Mouse (Mus musculus): ENCODE results near the gene Nufip1.

Gene Nufip1

DNA sequence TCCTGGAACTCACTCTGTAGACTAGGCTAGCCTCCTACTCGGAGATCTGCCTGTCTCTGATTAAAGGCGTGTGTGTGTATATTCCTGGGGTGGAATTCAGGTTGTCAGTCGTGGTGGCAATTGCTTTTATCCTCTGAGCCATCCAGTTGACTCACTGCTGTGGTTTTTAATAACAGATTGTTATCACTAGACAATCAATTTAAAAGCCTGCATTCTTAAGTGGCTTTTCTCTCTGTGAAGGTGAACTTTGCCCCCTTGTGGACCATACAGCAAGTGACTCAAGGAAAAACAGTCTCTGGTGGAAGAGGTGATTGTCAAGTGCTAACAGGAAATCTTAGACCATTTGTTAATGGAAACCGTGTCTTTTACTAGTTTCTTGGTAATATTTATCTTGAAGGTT lies 8.3 kb downstream of the Nufip1 start:
- no peak for TF ChIP-seq GATA4 (IDR thresholded peaks at IDR 0.05; ENCODE audit: insufficient replicate concordance, low read length)

DNA sequence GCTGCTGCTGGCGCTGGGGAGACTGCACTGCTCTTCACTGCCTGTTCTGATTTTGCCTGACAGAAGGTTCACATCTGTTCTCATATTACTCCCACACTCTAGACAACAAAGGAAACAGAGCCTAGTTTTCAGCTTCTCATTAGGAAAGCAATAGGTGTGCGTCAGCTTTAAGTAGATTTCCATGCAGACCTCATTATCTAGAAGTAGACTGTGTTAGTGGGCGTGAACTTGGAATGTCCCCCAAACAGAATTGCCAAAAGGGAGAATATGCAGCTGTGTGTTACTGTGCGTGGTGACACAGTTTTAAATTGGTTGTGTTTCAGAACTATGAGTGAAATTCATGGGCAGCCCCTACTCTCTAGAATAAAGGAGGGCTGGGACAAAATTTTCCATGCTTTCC lies 9.8 kb downstream of the Nufip1 start:
- no peak for TF ChIP-seq GATA4 (IDR thresholded peaks at IDR 0.05; ENCODE audit: insufficient replicate concordance, low read length)

DNA sequence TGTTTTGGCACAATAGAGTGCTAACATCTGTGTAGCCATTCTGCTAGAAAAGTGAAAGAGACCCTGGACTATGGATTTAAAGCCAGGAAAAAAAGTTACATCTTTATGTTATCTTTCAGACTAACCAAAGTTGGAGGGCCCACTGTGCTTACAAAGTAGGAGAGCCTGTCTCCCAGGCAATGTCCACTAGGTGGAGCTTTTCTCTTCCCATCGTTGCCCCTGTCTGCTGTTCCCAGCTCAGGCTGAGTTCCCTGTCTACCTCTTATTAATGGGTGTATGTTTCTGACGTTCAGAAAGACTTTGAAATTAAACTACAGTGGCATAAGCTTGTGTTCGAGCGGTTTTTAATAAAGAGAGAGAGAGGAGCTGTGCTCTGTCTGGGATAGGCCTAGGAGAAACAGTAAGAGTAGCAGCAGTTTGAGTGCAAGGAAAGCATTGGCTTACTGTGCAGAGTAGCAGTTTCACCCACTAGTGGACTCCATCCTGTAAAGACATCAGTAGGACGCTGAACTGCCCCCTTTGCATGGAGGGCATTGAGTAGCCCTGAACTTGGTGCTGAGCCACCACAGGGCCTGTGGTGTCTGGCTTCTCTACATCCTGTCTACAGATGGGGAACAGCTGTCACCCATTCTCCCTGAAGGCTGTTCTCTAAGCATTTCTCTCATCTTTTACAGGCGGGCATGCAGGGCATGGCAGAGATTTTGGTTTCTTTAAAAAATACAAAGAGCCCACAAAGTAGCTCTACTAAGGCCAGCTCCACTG lies 11.4 kb downstream of the Nufip1 start:
- no peak for TF ChIP-seq GATA4 (IDR thresholded peaks at IDR 0.05; ENCODE audit: insufficient replicate concordance, low read length)

DNA sequence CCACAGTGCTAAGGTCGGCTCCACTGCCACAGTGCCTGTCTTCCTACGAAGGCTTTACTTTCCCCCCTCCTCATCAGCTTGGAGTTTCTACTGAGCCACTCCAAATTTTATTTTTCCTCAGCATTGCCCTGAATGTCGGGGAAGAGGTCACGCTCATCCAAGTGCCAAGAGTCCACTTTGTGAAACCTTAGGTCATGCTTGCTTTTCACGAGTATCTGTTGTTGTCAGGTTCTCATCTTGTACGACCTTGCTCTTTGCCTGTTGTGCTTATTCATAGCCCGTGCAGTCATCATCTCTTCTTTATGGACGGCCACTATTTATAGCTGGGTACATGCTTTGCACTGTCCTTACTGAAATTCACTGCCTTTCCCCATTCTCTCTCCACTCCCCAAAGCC lies 12.0 kb downstream of the Nufip1 start:
- TF ChIP-seq GATA4 (IDR thresholded peaks at IDR 0.05; ENCODE audit: insufficient replicate concordance, low read length) = no peak

DNA sequence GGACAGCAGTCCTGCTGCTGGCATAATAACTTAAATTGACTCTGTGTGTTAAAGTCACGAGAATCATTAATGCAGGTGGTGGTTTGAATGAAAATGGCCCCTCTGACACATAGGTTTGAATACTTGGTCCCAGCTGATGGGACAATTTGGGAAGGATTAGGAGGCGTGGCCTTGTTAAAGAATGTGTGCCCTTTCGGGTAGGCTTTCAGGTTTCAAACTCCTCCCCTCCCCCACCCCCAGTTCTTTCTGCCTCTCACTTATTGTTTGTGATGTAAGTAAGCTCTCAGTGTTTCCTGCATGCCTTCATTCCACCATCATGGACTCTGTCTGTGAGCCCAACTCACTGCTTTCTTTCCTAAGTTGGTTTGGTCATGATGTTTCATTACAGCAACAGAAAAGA lies 16.6 kb downstream of the Nufip1 start:
- TF ChIP-seq GATA4 (IDR thresholded peaks at IDR 0.05; ENCODE audit: insufficient replicate concordance, low read length) = no peak

DNA sequence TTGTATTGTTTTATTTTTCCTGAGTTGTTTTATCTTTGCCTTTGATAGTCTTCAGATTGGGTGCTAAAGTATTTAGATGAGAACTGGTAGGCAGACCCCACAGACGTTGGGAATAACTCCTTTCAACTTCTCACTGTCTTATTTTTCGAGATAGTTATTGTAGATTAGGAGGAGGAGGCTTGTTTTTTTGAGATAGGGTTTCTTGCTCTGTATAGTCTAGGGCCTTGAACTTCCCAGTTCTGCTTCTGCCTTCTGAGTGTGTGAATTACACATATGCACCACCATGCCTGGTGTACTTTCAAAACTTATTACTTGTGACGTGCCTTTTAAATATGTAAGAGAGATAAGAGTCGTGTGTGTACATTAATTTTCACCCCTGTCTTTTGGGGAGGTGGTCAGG lies 17.5 kb downstream of the Nufip1 start:
- TF ChIP-seq GATA4 (IDR thresholded peaks at IDR 0.05; ENCODE audit: insufficient replicate concordance, low read length) = no peak

DNA sequence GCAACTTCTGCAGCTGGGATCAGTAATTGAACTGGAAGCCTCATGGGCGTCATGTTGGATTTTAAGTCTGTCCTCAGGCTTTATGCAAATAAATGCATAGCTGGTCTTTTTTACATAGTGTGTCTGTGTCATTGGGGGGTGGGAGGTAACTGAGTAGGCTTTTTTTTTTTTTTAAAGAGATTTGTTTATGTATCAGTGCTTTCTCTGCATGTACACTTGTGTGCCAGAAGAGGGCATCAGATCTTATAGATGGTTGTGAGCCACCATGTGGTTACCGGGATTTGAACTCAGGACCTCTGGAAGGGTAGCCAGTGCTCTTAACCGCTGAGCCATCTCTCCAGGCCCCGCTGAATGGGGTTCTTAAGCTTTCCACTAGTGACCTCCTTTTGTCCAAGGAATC lies 24.3 kb downstream of the Nufip1 start:
- TF ChIP-seq GATA4 (IDR thresholded peaks at IDR 0.05; ENCODE audit: insufficient replicate concordance, low read length) = no peak

DNA sequence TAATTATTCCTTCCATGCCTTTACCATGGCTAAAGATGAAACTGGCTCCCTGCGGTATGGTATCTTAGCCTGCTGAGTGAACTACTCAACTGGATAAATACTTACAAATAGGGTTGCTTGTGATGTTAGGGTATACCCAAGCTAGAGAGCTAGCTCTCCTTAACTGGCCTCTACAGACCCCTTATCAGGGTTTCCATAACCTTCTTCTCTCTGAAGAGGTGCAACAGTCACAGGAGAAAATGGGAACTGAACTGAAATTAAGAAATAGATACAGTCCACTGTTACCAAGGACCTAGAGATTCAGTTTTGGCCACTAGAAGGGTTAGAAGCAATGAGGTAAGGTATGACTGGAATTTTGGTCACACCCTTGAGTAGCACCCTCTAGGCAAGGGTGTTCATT lies 34.6 kb downstream of the Nufip1 start:
- no peak for TF ChIP-seq GATA4 (IDR thresholded peaks at IDR 0.05; ENCODE audit: insufficient replicate concordance, low read length)

DNA sequence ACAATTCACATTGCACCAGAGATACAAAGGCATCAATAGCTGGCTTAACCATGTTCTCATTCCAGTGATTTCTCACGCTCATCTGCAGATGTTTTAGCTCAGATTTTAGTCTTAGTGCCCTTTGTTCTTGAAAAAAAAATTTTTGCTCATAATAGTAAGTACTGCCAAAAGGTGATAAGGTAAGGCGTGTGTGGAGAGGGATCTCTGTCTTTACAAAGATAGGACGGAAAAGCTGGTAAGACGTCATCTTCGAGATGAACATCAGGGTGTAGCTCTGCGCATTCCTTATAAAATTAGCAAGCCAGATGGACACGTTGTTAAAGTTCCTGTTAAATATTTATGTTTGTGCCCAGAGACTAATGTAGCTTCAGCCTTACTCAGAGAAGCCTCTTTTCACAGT lies 35.2 kb downstream of the Nufip1 start:
- TF ChIP-seq GATA4 (IDR thresholded peaks at IDR 0.05; ENCODE audit: insufficient replicate concordance, low read length) = no peak

DNA sequence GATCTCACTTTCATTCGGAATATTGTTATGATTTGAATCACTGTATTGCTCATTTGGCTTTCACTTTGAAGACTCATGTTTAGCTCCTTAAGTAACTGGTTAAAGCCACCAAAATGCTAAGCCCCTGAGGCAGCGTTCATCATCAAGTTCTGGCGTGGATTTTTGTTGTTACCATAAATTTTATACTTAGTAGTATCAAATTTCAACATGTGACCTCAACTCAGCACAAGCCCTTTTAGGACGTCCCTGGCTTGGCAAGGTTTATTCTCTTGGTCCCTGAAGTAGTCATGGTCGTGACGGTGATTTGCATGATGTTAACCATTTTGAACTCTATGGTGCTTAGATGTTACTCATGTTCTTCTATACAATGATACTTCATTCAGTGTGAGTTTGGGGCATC lies 36.4 kb downstream of the Nufip1 start:
- TF ChIP-seq GATA4 (IDR thresholded peaks at IDR 0.05; ENCODE audit: insufficient replicate concordance, low read length) = no peak

DNA sequence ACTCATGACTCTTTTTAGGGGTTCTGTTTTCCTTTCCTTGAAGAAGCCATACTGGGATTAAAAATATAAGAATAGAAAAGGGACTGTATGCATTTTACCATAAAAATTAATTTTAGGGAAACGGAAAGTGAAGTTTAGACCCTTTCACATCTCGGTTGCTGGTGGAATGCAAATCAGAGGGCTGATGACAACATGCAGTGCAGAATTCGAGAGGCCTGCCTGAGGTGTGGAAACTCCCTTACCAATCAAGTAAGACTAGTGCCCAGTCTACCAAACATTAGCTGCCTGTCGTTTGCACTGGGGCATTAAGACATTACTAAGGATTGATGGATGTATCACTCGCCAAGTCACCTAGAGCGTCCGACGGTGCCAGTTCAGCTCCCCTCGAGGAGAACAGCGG lies 37.6 kb downstream of the Nufip1 start:
- no peak for TF ChIP-seq GATA4 (IDR thresholded peaks at IDR 0.05; ENCODE audit: insufficient replicate concordance, low read length)

DNA sequence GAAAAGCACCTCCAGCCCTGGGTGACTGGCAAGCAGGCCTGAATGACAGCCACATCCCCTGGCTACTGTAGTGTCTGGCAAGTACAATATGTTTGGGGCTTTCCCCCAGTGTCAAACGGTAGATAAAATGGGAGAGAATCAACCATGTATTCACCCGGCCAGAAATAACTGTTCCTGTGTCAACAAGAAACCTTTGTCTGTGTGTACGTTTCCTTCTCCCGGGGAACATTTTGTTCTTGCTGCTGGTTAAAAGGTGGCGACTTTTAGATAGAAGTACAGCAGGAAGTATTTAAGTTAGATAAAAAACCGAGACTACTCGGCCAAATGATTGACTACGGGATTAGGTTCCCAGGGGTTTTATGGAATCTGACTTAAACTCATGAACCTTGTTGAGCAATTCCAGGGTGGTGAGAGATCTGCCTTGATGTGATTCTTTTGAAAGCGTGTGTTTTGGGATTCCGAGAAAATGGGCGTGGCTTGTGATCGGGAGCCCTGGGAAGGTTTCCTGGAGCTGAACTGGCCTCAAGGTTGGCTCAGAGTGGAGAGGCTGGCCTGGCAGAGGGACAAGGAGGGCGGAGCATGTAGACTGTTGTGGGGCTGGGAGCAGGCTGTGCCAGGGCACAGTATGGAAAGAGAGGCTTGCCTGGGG lies 39.0 kb downstream of the Nufip1 start:
- TF ChIP-seq GATA4 (IDR thresholded peaks at IDR 0.05; ENCODE audit: insufficient replicate concordance, low read length) = peak; percentile 54; the same call in 1 of the 2 replicates

DNA sequence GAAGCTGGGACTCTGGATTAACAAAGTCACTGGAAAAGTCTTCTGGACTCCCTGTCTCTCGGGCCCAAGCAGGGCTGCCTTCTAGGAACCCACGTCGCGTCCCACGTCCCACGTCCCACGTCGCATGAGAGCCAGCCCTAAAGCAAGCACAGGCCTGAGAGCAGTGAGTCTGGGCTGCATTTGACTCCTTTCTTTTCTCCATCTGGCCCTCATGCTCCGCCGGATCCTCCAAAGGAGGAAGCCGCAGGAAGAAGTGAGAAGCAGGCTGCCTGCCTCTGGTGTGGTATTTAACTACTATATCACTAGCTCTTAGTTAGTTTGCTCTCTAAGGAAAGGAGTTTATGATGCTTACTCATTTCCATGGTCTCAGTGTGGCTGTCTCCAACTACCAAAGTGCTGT lies 39.8 kb downstream of the Nufip1 start:
- no peak for TF ChIP-seq GATA4 (IDR thresholded peaks at IDR 0.05; ENCODE audit: insufficient replicate concordance, low read length)

DNA sequence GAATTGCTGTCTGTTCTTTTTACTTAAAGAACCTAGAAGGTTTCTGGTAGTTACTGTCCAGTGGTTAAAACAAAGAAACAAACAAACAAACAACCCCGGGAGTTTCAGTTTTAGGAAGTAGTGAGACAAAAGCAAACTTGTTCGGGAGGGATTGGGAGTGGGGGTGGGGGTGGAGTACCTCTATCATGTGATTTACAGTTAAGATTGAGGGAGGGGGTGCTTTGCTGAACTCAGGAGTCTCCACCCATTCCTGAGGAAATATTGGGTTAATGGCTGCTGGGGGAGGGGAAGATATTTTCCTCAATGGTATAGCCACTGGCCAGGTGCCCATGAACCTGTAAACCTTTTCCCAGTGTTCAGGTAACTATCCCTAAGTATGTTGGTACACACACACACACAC lies 40.3 kb downstream of the Nufip1 start:
- no peak for TF ChIP-seq GATA4 (IDR thresholded peaks at IDR 0.05; ENCODE audit: insufficient replicate concordance, low read length)

DNA sequence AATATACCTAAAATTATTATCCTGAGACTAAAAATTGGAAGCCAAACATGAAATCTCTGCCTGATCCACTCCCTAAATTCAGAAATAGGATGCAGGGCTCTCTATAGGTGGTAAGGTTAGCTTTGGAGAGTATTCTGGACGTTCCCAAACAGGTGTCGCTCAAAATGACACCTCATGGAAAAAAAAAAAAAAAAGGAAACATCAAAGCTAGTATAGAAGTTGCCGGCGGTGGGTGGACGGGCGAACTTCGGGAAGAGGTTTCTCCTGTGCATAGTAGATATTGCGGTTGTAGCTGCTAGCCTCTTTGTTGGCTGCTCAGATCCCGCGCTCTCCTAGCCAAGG lies 41.1 kb downstream of the Nufip1 start:
- no peak for TF ChIP-seq GATA4 (IDR thresholded peaks at IDR 0.05; ENCODE audit: insufficient replicate concordance, low read length)

DNA sequence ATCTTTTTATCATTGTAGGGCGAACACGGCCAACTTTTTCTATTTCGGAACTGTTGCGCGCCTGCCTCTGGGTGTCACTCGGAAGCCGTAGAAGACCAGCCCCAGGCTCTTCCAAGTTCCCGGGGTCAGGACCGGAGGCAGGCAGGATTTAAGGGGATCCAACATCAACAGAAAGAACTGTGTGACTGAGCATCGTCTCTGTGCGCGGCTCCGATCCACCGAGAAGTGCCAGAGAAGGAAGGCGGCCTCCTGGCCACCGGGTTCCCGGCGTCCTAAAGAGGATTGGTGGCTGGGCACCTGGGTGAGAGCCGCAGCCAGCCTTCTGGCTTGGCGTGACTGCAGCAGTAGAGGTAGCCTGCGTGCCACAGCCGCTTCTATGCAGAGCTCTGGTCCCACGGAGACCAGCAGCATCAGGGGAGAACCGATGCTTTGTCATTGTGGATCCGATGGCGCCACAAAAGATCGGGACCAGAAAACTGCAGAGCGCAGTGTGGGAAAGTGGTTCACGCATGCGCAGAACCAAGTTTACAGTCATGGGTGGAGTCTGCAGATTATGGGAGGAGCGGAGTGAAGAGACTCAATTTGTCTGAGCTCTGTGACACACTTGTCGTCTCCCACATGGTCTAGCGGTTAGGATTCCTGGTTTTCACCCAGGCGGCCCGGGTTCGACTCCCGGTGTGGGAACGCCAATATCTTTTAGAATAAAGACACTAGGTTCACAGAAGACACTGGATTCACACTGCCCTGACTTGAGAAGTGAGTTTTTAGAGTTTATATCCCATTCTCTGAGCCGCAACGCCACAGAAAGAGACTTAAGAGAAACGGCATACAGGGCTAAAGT lies 41.7 kb downstream of the Nufip1 start:
- TF ChIP-seq GATA4 (IDR thresholded peaks at IDR 0.05; ENCODE audit: insufficient replicate concordance, low read length) = peak; percentile 19; the same call in 1 of the 2 replicates

Data from liver, adult (tissue).